Mouse (Mus musculus): ENCODE results near the gene Bri3. TPM values are rescaled to one million over a fixed set of nuclear protein-coding genes. Genes with fewer than 3 reads are reported as not detected.

The Bri3 gene
- polyA plus RNA-seq, 1 experiment from 2014 or later, result 128 TPM

GRCm38 (mm10) chr5:144282470-144283260, 38.4 kb downstream of the Bri3 start:
- DNase-seq (ENCODE audit: low spot score), result no peak
- Histone ChIP-seq H3K4me1 (ENCODE audit: control insufficient read depth, insufficient read depth, low read length) (no peaks in the 10 kb centered on the region), H3K9me3 (ENCODE audit: control insufficient read depth, low read length) (no peaks in the 10 kb centered on the region), H3K4me2 (ENCODE audit: low read depth, severe bottlenecking) (no peak overlapping the region), H3K27me3 (ENCODE audit: control insufficient read depth, insufficient read depth, low read length) (no peaks in the 10 kb centered on the region), H3K27ac (replicated peaks; ENCODE audit: low read depth, low read length) (no peak overlapping the region), H3K9ac (ENCODE audit: low read length) (no peak overlapping the region), H3K4me3 (ENCODE audit: low read depth, low read length) (no peak overlapping the region), H3K36me3 (ENCODE audit: control insufficient read depth, insufficient read depth, low read length) (no peaks in the 10 kb centered on the region; the same call in 1 of the 2 replicates)
- 84% methylated on average over 11 of the region's 11 CpGs for WGBS
- ATAC-seq (ENCODE audit: insufficient number of reproducible peaks, low FRiP score, low TSS enrichment, low read depth), result no peak

- H3K9me3 ChIP-seq (ENCODE audit: control insufficient read depth, low read length), result no peaks in the 10 kb centered on the region
- no peaks in the 10 kb centered on the region for H3K4me1 ChIP-seq (ENCODE audit: control insufficient read depth, insufficient read depth, low read length)
- no peaks in the 10 kb centered on the region; the same call in 1 of the 2 replicates for H3K36me3 ChIP-seq (ENCODE audit: control insufficient read depth, insufficient read depth, low read length)
- H3K4me2 ChIP-seq (ENCODE audit: low read depth, severe bottlenecking), result no peak overlapping the region
- no peak for DNase-seq (ENCODE audit: low spot score)
- WGBS, result 70% methylated on average over 8 of the region's 8 CpGs
- H3K9ac ChIP-seq (ENCODE audit: low read length), result no peak overlapping the region
- H3K27ac ChIP-seq (replicated peaks; ENCODE audit: low read depth, low read length), result no peak overlapping the region
- H3K4me3 ChIP-seq (ENCODE audit: low read depth, low read length), result no peak overlapping the region
- no peaks in the 10 kb centered on the region for H3K27me3 ChIP-seq (ENCODE audit: control insufficient read depth, insufficient read depth, low read length)
- no peak for ATAC-seq (ENCODE audit: insufficient number of reproducible peaks, low FRiP score, low TSS enrichment, low read depth)
Measured at GRCm38 (mm10) chr5:144283551-144284031, 39.4 kb downstream of the Bri3 start.

DNA sequence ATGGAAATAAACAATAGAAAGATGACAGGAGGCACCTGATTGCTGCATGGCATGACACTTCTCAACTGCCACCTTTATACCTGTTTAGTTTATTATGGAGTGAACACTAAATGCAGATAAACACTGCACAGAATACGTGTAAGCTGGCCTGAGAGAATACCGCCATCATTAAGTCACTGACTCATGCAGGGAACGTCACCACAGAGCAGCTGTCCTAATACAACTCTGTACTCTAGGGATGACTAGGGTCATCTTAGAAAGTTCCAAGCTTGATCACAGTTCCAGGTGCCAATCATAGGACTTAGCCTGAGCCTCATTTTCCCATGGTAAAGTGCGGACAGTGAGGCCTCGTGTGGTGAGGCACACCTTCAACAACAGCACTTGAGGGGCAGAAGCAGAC, 40.4 kb downstream of the Bri3 start:
- ATAC-seq (ENCODE audit: insufficient number of reproducible peaks, low FRiP score, low TSS enrichment, low read depth) (no peak), DNase-seq (ENCODE audit: low spot score) (no peak)
- H3K4me3 ChIP-seq (ENCODE audit: low read depth, low read length), result no peak overlapping the region
- no peaks in the 10 kb centered on the region for H3K27me3 ChIP-seq (ENCODE audit: control insufficient read depth, insufficient read depth, low read length)
- no peaks in the 10 kb centered on the region for H3K9me3 ChIP-seq (ENCODE audit: control insufficient read depth, low read length)
- H3K4me2 ChIP-seq (ENCODE audit: low read depth, severe bottlenecking), result no peak overlapping the region
- 89% methylated on average over 5 of the region's 5 CpGs for WGBS
- H3K9ac ChIP-seq (ENCODE audit: low read length), result no peak overlapping the region
- H3K36me3 ChIP-seq (ENCODE audit: control insufficient read depth, insufficient read depth, low read length), result no peaks in the 10 kb centered on the region; the same call in 1 of the 2 replicates
- H3K27ac ChIP-seq (replicated peaks; ENCODE audit: low read depth, low read length), result no peak overlapping the region
- H3K4me1 ChIP-seq (ENCODE audit: control insufficient read depth, insufficient read depth, low read length), result no peaks in the 10 kb centered on the region

GRCm38 (mm10) chr5:144286591-144287266, 42.5 kb downstream of the Bri3 start:
- 79% methylated on average over 9 of the region's 9 CpGs for WGBS
- Histone ChIP-seq H3K9ac (ENCODE audit: low read length) (no peak overlapping the region), H3K4me3 (ENCODE audit: low read depth, low read length) (no peak overlapping the region), H3K36me3 (ENCODE audit: control insufficient read depth, insufficient read depth, low read length) (no peaks in the 10 kb centered on the region), H3K27me3 (ENCODE audit: control insufficient read depth, insufficient read depth, low read length) (no peaks in the 10 kb centered on the region), H3K4me1 (ENCODE audit: control insufficient read depth, insufficient read depth, low read length) (no peaks in the 10 kb centered on the region), H3K4me2 (ENCODE audit: low read depth, severe bottlenecking) (no peak overlapping the region), H3K27ac (replicated peaks; ENCODE audit: low read depth, low read length) (no peak overlapping the region), H3K9me3 (ENCODE audit: control insufficient read depth, low read length) (no peaks in the 10 kb centered on the region)
- DNase-seq (ENCODE audit: low spot score) (no peak), ATAC-seq (ENCODE audit: insufficient number of reproducible peaks, low FRiP score, low TSS enrichment, low read depth) (no peak)

DNA sequence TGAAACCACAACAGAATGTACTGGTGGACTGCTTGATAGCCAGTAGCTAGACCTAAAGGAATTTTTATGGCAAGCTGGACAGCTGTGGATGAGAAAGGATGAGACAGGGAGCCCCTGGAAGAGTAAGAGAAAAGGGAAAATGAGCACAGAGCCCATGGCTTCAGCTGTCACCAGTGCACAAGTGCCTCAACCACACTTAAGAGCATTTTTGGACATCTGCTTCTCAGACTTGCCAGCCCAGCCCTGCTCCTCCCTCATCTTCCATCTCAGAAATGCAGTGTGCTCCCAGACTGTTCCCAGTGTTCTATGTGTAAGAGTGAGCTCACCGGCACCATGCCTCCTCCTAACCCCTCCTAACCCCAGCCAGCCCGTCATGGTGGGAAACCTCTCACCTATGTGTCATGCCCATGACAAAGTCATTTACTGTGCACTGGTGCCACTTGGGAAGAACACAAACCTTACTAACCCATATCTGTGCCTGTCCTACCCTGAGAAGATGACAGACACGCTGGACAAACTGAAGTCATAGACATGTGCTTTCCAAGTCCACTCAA, 43.1 kb downstream of the Bri3 start:
- ATAC-seq (ENCODE audit: insufficient number of reproducible peaks, low FRiP score, low TSS enrichment, low read depth) (no peak), DNase-seq (ENCODE audit: low spot score) (no peak)
- Histone ChIP-seq H3K27me3 (ENCODE audit: control insufficient read depth, insufficient read depth, low read length) (no peaks in the 10 kb centered on the region), H3K4me3 (ENCODE audit: low read depth, low read length) (no peak overlapping the region), H3K9ac (ENCODE audit: low read length) (no peak overlapping the region), H3K36me3 (ENCODE audit: control insufficient read depth, insufficient read depth, low read length) (no peaks in the 10 kb centered on the region), H3K9me3 (ENCODE audit: control insufficient read depth, low read length) (no peaks in the 10 kb centered on the region), H3K4me1 (ENCODE audit: control insufficient read depth, insufficient read depth, low read length) (no peaks in the 10 kb centered on the region), H3K27ac (replicated peaks; ENCODE audit: low read depth, low read length) (no peak overlapping the region), H3K4me2 (ENCODE audit: low read depth, severe bottlenecking) (no peak overlapping the region)
- WGBS, result 80% methylated on average over 3 of the region's 3 CpGs

DNA sequence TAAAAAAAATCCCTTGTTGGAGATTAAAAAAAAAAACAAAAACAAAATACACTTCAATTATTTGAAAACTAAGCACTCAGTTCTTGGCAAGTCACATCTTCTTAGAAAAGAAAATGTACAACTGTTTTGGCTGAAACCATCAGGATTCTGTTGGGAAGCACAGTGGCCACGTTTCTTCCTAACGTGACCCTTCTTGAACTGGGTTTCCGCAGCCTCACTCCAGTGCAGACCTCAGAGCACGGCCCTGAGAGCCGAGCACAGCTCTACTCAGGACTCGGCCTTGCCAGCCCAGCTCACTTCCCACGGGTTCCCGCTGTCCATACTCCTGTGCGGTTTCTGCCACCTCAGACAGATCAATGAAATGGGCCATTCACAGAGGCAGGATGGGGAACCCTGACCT, 44.2 kb downstream of the Bri3 start:
- Histone ChIP-seq H3K4me3 (ENCODE audit: low read depth, low read length) (no peak overlapping the region), H3K4me1 (ENCODE audit: control insufficient read depth, insufficient read depth, low read length) (no peaks in the 10 kb centered on the region), H3K36me3 (ENCODE audit: control insufficient read depth, insufficient read depth, low read length) (no peaks in the 10 kb centered on the region), H3K9ac (ENCODE audit: low read length) (no peak overlapping the region), H3K27ac (replicated peaks; ENCODE audit: low read depth, low read length) (no peak overlapping the region), H3K27me3 (ENCODE audit: control insufficient read depth, insufficient read depth, low read length) (no peaks in the 10 kb centered on the region), H3K4me2 (ENCODE audit: low read depth, severe bottlenecking) (no peak overlapping the region), H3K9me3 (ENCODE audit: control insufficient read depth, low read length) (no peaks in the 10 kb centered on the region)
- DNase-seq (ENCODE audit: low spot score), result no peak
- no peak for ATAC-seq (ENCODE audit: insufficient number of reproducible peaks, low FRiP score, low TSS enrichment, low read depth)
- WGBS, result 90% methylated on average over 9 of the region's 9 CpGs

- ATAC-seq (ENCODE audit: insufficient number of reproducible peaks, low FRiP score, low TSS enrichment, low read depth), result no peak
- Histone ChIP-seq H3K36me3 (ENCODE audit: control insufficient read depth, insufficient read depth, low read length) (no peaks in the 10 kb centered on the region), H3K27ac (replicated peaks; ENCODE audit: low read depth, low read length) (no peak overlapping the region), H3K9ac (ENCODE audit: low read length) (no peak overlapping the region), H3K9me3 (ENCODE audit: control insufficient read depth, low read length) (no peaks in the 10 kb centered on the region), H3K27me3 (ENCODE audit: control insufficient read depth, insufficient read depth, low read length) (no peaks in the 10 kb centered on the region), H3K4me1 (ENCODE audit: control insufficient read depth, insufficient read depth, low read length) (no peaks in the 10 kb centered on the region), H3K4me2 (ENCODE audit: low read depth, severe bottlenecking) (no peak overlapping the region), H3K4me3 (ENCODE audit: low read depth, low read length) (no peak overlapping the region)
- 90% methylated on average over 4 of the region's 4 CpGs for WGBS
- no peak for DNase-seq (ENCODE audit: low spot score)
Measured at GRCm38 (mm10) chr5:144289769-144290440, 45.7 kb downstream of the Bri3 start.

GRCm38 (mm10) chr5:144294908-144295307, 50.7 kb downstream of the Bri3 start:
- Histone ChIP-seq H3K4me2 (ENCODE audit: low read depth, severe bottlenecking) (no peak overlapping the region), H3K9me3 (ENCODE audit: control insufficient read depth, low read length) (no peaks in the 10 kb centered on the region), H3K27me3 (ENCODE audit: control insufficient read depth, insufficient read depth, low read length) (no peaks in the 10 kb centered on the region), H3K4me3 (ENCODE audit: low read depth, low read length) (no peak overlapping the region), H3K27ac (replicated peaks; ENCODE audit: low read depth, low read length) (no peak overlapping the region), H3K36me3 (ENCODE audit: control insufficient read depth, insufficient read depth, low read length) (no peaks in the 10 kb centered on the region), H3K9ac (ENCODE audit: low read length) (no peak overlapping the region), H3K4me1 (ENCODE audit: control insufficient read depth, insufficient read depth, low read length) (no peaks in the 10 kb centered on the region)
- ATAC-seq (ENCODE audit: insufficient number of reproducible peaks, low FRiP score, low TSS enrichment, low read depth) (no peak), DNase-seq (ENCODE audit: low spot score) (no peak)
- 86% methylated on average over 7 of the region's 7 CpGs for WGBS
